Mouse (Mus musculus): Measurements from ENCODE around the gene Lgr5.

The Lgr5 gene

GRCm38 (mm10) chr10:115570577-115570976 is 17.0 kb downstream of the Lgr5 start:
- no peak for DNase-seq (ENCODE audit: low spot score)

DNA sequence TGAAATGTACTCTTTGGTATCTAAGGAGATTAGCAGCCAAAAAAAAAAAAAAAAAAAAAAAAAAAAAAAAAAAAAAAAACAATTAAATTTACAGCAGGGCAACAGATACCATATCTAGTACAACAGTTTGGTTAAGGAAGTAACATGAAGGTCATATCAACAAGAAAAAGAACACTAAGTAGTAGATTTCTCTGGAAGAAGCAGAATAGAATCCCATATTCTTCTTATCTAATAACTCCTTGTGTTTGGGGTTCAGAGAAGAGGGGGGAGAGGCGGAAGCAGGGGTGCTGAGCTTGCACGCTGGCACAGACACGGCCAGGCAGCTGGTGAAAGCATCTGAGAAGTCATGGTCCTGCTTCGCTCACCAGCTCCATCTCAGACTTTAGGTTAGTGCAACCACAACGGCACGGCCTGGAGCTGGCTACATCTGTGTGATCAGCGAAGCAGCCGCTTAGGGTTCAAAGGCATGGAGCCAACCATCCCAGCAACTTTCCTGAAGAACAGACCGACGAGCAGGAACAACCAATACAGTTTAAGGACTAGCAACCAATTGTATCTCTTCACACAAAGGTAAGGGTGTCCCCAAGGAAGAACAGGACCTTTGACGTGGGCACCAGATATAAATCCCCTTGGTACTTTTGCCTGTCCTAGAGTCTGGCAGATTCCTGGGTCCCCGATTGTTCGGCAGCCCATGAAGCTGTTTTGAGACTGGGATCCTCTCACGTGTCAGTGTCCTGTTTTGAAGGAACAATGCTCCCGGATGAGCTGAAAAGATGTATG is 17.7 kb downstream of the Lgr5 start, which contains the start of gene A930009A15Rik:
A930009A15Rik (plus strand) TSS at position 275 of the 780 bp plus-strand sequence.
- DNase-seq (ENCODE audit: low spot score) = no peak

GRCm38 (mm10) chr10:115563961-115564360 is 23.6 kb downstream of the Lgr5 start:
- DNase-seq (ENCODE audit: low spot score) = no peak

DNA sequence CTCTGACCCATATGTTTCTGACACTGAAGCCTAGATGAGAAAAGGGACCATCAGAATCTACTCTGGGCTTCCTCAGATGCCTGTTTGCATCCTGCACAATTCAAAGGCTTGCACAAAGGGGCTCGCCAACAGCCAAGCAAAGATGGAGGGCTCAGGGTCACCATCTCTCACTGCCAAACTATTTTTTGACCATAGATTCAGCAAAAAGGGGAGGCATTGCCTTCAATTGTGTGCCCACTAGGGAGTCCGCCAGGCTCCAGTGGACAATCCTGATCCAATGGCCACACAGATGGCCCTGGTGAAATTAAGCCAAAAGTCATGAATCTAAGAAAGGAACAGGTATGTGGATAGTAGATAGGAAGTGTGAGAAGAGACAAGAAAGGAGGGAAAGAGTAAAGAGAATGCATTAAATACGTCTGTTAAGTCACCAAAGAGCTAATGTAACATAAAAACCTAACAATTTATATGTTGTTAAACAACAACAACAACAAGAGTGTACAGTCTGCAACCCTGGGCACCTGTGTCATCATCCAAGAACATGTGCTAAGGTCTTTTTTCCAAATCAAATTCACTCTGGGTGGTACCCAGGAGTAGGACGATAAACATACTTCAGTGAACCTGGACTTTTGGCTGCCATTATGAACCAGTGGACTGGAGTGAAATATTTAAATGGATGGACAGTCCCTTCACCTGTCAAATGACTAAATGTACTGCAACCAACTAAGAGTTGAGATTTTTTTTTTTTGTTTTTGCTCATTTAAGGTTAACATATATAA is 24.5 kb downstream of the Lgr5 start:
- no peak for DNase-seq (ENCODE audit: low spot score)

DNA sequence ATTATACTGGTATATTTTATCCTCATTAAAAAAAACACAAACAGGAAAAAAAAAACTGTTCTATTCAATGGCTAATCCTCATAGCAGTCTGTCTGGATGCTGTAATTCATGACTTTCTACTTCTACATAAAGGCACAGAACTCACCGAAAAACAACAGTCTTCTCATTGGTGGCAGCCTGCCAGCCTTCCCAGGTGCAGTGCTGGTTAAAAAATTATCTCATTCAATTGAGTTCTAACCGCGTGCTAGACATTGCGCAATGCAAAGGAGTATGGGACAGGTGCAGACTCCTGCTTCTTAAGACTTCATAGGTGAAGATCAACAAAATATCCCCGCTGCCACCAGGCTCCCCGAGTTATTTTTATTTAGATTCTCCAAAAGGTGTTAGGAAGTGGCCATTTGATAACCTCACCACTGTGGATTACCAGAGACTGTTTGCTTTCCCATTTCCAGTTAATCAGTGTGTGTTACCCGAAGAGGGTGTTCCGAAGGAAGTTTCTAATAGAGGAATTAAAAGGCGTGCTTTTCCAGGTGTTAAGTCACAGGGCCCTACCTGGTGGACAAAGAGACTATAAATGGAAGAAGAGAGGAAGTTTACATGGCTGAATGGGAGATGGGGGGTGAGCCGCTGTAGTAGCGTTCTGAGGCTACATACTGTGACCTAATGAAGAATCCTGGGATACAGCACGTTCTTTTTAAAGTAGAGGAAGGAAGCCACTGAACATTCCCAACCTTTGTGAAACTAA is 26.3 kb downstream of the Lgr5 start:
- no peak for DNase-seq (ENCODE audit: low spot score)

- peak; percentile 14 for DNase-seq (ENCODE audit: low spot score)
These were observed 30.8 kb downstream of the Lgr5 start for GRCm38 (mm10) chr10:115556738-115557242.

DNA sequence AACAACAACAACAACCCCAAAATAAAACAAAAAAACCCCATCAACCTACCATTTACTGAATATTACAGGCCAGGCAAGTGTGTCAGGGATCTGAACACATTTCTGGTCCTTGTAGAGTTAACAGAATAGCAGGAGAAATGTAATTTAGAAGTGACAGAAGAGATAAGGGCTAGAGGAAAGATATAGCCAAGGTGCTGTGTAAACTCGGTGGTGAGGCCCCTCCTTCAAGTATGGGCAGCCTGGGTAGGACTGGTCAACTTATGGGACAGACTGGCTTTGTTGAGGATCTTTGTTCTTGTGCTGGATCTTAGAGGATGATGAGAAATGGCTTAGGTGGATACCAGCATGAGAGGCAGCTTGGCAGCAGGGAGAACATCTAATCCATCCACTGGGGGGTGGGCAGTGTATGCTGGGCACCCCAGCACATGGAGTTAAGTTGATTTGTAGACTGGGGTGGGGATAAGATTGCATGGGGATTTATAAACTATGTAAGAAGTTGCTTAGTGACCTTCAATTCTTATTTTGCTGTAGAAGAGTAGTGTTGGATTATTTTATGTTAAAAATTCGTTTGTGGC is 32.3 kb downstream of the Lgr5 start:
- DNase-seq (ENCODE audit: low spot score) = no peak

DNA sequence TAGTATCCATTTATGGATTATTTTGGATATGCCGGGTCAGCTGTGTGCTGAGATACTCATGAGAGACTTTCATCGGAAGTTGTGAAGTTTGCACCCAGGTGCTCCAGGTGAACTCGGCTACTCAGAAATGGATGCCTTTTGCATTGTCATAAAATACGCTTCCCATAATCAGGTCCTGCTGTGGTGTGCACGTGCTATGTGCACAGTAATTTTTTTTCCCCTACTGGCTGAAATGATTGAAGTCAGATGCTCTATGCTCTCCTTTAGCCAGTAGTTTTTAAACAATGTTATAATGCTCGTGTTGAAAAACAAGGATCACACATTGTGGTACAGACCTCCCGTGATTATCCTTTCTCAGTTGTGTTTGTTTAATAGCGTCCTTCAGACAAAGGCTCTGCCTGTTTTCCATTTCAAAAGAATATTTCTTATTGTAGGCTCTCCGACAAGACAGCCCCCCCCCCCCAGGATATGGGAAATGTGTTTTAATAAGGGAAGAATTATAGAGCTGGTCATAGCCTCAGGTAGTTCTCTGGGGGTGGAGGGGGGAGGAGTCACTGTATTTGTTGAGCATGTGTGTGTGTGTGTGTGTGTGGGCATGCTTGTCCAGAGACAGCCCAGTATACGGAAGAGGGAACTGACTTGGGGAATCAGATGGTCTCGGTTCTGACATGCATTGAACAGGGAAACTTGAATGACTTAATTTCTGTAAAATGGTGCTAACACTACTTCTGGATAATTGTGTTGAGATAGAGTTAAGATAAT is 34.0 kb downstream of the Lgr5 start:
- no peak for DNase-seq (ENCODE audit: low spot score)

GRCm38 (mm10) chr10:115551069-115551468 is 36.5 kb downstream of the Lgr5 start:
- no peak for DNase-seq (ENCODE audit: low spot score)

- DNase-seq (ENCODE audit: low spot score) = no peak
These were observed 37.3 kb downstream of the Lgr5 start for GRCm38 (mm10) chr10:115550253-115550652.

- DNase-seq (ENCODE audit: low spot score) = no peak
These were observed 44.7 kb downstream of the Lgr5 start for GRCm38 (mm10) chr10:115542917-115543316.

GRCm38 (mm10) chr10:115530746-115531145 is 56.8 kb downstream of the Lgr5 start:
- no peak for DNase-seq (ENCODE audit: low spot score)

DNA sequence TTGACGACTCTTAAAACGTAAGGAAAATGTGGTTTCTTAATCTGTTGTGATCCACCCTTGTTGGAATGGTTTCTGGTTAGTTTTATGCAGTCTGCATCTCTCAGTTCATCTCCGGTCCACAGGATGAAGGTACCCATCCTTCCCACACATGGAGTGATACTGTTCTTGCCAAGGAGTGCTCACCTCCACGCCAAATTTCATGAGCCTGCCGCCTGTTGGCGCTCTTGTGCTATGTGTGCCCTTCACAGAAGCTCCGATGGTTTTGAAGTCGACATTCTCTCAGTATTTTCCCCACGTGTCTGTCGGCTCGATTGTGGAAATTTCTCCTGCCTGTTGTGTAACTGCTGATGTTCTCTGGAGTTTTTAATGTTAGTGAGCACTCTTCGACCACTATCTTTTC is 57.8 kb downstream of the Lgr5 start:
- no peak for DNase-seq (ENCODE audit: low spot score)

DNA sequence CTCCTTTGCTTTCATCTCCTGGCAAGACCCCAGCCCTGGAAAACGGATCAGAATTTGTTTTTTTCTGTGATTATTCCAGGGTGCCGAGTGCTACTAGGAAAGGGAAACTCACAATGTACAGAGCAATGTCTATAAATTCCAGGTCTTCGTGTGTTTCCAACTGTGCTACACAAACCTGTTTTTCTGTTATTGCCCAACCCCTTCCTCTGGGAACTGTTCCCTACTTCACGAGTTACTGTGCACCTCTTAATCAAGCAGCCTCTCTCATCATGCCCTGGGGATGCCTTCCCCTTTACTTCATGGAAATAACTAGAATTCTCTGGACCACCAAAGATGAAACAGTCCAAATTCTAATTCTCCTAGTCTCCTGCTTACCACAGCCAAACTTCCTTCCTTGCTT is 58.7 kb downstream of the Lgr5 start:
- no peak for DNase-seq (ENCODE audit: low spot score)

- no peak for DNase-seq (ENCODE audit: low spot score)
These were observed 66.5 kb downstream of the Lgr5 start for GRCm38 (mm10) chr10:115521081-115521451.

DNA sequence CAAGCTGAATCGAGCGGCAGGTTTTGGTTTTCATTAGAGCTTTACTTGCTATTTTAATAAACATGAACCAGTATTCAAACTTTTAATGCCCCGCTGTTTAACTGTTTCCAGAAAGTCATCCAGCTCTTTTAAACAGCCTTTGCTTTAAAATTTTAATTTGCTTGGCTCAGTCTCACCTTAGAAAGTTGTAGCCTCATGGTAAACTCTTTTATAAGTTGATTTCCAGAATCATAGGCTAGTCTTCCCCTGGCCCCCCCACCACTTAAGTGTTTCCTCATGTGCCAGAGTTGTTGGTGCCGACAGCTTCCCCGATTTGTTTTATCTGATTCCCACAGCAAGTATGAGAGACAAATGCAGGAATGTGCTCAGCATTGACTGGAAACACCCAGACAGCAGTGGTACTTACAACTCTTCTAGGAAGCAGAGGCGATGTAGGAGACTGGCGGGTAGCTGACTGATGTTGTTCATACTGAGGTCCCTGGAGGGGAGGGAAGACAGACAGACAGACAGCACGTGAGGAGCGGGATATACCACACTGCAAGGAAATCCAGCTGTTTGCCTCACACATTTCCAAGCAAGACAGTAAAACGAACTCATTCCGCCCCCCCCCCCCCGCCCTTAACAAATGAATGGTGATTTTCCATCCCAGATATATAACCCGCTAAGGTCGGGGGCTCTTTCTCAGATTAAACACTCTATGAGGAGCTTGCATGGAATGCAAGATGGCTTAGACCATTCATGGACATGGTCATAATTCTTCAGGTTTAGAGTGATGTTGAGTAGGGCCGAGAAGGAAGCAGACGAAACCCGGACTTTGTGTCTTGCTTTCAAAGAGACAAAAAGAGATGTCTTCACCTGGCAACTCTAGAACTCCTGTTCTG is 67.1 kb downstream of the Lgr5 start:
- DNase-seq (ENCODE audit: low spot score) = no peak

- DNase-seq (ENCODE audit: low spot score) = no peak
These were observed 68.7 kb downstream of the Lgr5 start for GRCm38 (mm10) chr10:115518845-115519244.

- no peak for DNase-seq (ENCODE audit: low spot score)
These were observed 72.1 kb downstream of the Lgr5 start for GRCm38 (mm10) chr10:115515503-115515902.

GRCm38 (mm10) chr10:115510959-115511358 is 76.6 kb downstream of the Lgr5 start:
- DNase-seq (ENCODE audit: low spot score) = no peak

DNA sequence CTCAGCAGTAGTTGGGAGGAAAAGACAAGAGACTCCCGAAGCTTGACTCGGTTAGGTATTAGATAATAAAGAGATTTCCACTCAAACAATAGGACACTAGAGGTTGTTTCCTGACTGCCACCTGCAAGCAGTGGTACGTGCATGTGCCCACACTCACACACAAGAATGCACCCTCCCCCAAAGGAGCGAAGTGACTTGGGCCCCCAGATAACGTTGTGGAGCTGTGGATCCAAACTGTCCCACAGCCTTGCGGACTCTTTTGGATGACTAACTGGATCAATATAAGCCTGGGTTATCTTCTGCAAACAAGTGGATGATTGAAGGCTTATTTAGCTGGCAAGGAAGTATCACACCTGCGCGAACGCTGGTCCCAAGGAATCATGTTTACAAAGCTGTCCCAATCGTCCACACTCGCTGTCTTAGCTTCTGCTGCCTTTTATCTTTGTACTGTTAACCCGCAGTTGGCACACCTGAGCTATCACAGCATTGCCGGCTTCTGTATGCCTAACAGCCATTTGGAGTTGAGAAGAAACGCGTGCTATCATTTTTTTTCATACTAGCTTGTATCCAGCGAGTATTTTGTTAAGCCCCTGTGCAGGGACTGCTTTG is 81.8 kb downstream of the Lgr5 start:
- no peak for DNase-seq (ENCODE audit: low spot score)
